Mouse (Mus musculus) forebrain, embryonic 13.5 days (tissue): ENCODE measurements around the gene Dop1b. TPM values are rescaled to one million over a fixed set of nuclear protein-coding genes. Genes with fewer than 3 reads are reported as not detected.
"Not testable (repeated sequence)": the region's sequence is repeated elsewhere in the genome, so short reads cannot be mapped to it uniquely, and the experiment has no call there.

Experiments
- ATAC-seq: fragments of 200-750 bp; cut with Nextera tagmentation; 2 replicates; pipeline ENCODE4 v1.8.0; 2017
- H3K27ac ChIP-seq: fragments of 300-500 bp; sonication (generic); 2 replicates; pipeline ENCODE4 v1.5.1; 2015; ENCODE audit warnings: inconsistent platforms, mild to moderate bottlenecking, moderate library complexity
- H3K27me3 ChIP-seq: fragments of 300-500 bp; sonication (generic); 2 replicates; pipeline ENCODE4 v1.6.1; 2015; ENCODE audit warnings: mild to moderate bottlenecking, inconsistent platforms
- H3K36me3 ChIP-seq: fragments of 300-500 bp; sonication (generic); 2 replicates; pipeline ENCODE4 v1.6.1; 2015; ENCODE audit warnings: mild to moderate bottlenecking, inconsistent platforms; ENCODE audit not compliant: poor library complexity, severe bottlenecking
- H3K4me1 ChIP-seq: fragments of 300-500 bp; sonication (generic); 2 replicates; pipeline ENCODE4 v1.6.1; 2015; ENCODE audit warnings: inconsistent platforms
- H3K4me2 ChIP-seq: fragments of 300-500 bp; sonication (generic); 2 replicates; pipeline ENCODE4 v1.6.1; 2015; ENCODE audit warnings: inconsistent platforms, mild to moderate bottlenecking, moderate library complexity
- H3K4me3 ChIP-seq: fragments of 300-500 bp; sonication (generic); 2 replicates; pipeline ENCODE4 v1.5.1; 2015; ENCODE audit warnings: mild to moderate bottlenecking, inconsistent platforms
- H3K9ac ChIP-seq: fragments of 300-500 bp; sonication (generic); 2 replicates; pipeline ENCODE4 v1.6.1; 2015; ENCODE audit warnings: mild to moderate bottlenecking, inconsistent platforms
- H3K9me3 ChIP-seq: fragments of 300-500 bp; sonication (generic); replicated peaks from 2 replicates; pipeline ENCODE4 v1.6.1; 2016; ENCODE audit warnings: inconsistent platforms
- WGBS: fragments of 180-500 bp; shearing (Covaris S2); methylation state at CpG from one replicate; pipeline ENCODE4 v1.1.7; 2015; 5-methylcytosine and 5-hydroxymethylcytosine counted together
- polyA plus RNA-seq: library from polyadenylated mRNA; unstranded; fragments of >200 nt; fragmentation: Nextera tagmentation; extraction: Ambion mirVana; gene quantifications from 2 replicates; pipeline ENCODE4 v1.2.1, GENCODE M21; 2015

Gene Dop1b
- polyA plus RNA-seq, 1 experiment from 2014 or later: 17.1 TPM

GRCm38 (mm10) chr16:93684441-93684840 is 27.3 kb upstream of the Dop1b start:
- H3K27me3 ChIP-seq: peaks cover 59% of the 10 kb centered on the region
- H3K27ac ChIP-seq: no peak overlapping the region
- peak overlapping the region; percentile 72 for H3K4me2 ChIP-seq
- WGBS: 28% methylated on average over 7 of the region's 7 CpGs
- peak overlapping the region; percentile 37; the same call in 1 of the 2 replicates for H3K4me3 ChIP-seq
- no peak for ATAC-seq
- no peak overlapping the region for H3K9ac ChIP-seq
- no peaks in the 10 kb centered on the region for H3K36me3 ChIP-seq
- H3K9me3 ChIP-seq: no peaks in the 10 kb centered on the region
- peaks cover 20% of the 10 kb centered on the region for H3K4me1 ChIP-seq

GRCm38 (mm10) chr16:93685783-93686182 is 25.9 kb upstream of the Dop1b start:
- H3K36me3 ChIP-seq, H3K9me3 ChIP-seq, ATAC-seq, H3K4me2 ChIP-seq, H3K9ac ChIP-seq, H3K27ac ChIP-seq, H3K4me3 ChIP-seq: not testable (repeated sequence)
- Histone ChIP-seq H3K27me3 (peaks cover 56% of the 10 kb centered on the region), H3K4me1 (peaks cover 20% of the 10 kb centered on the region)
- 93% methylated on average over 3 of the region's 3 CpGs for WGBS

GRCm38 (mm10) chr16:93686421-93686820 is 25.3 kb upstream of the Dop1b start:
- 79% methylated on average over 6 of the region's 7 CpGs for WGBS
- peaks cover 20% of the 10 kb centered on the region for H3K4me1 ChIP-seq

GRCm38 (mm10) chr16:93686945-93687344 is 24.8 kb upstream of the Dop1b start:
- Histone ChIP-seq H3K4me2 (no peak overlapping the region), H3K27me3 (peaks cover 44% of the 10 kb centered on the region), H3K9me3 (no peaks in the 10 kb centered on the region), H3K4me3 (no peak overlapping the region), H3K36me3 (no peaks in the 10 kb centered on the region), H3K9ac (no peak overlapping the region), H3K4me1 (peaks cover 20% of the 10 kb centered on the region), H3K27ac (no peak overlapping the region)
- no peak for ATAC-seq
- WGBS: 47% methylated on average over 5 of the region's 5 CpGs

More at GRCm38 (mm10) chr16:93686421-93686820, 25.3 kb upstream of the Dop1b start:
- ATAC-seq: no peak
- Histone ChIP-seq H3K4me3 (no peak overlapping the region), H3K9ac (no peak overlapping the region), H3K27ac (no peak overlapping the region), H3K9me3 (no peaks in the 10 kb centered on the region), H3K27me3 (peaks cover 50% of the 10 kb centered on the region), H3K4me2 (no peak overlapping the region), H3K36me3 (no peaks in the 10 kb centered on the region)

- H3K9me3 ChIP-seq: no peaks in the 10 kb centered on the region
- WGBS: 81% methylated on average over 6 of the region's 6 CpGs
- no peak overlapping the region for H3K27ac ChIP-seq
- no peak for ATAC-seq
- no peak overlapping the region for H3K4me3 ChIP-seq
- H3K27me3 ChIP-seq: 0 out of 2 replicates have a peak, but pooled peaks cover 3% of the 10 kb centered on the region
- H3K9ac ChIP-seq: no peak overlapping the region
- H3K36me3 ChIP-seq: no peaks in the 10 kb centered on the region
- H3K4me1 ChIP-seq: no peaks in the 10 kb centered on the region
- no peak overlapping the region for H3K4me2 ChIP-seq
These were observed 20.4 kb upstream of the Dop1b start for GRCm38 (mm10) chr16:93691206-93691841.

- Histone ChIP-seq H3K4me3 (no peak overlapping the region), H3K9ac (no peak overlapping the region), H3K27me3 (no peaks in the 10 kb centered on the region), H3K36me3 (no peaks in the 10 kb centered on the region), H3K9me3 (no peaks in the 10 kb centered on the region), H3K4me1 (no peaks in the 10 kb centered on the region), H3K4me2 (no peak overlapping the region), H3K27ac (no peak overlapping the region)
- WGBS: 83% methylated on average over 2 of the region's 2 CpGs
- no peak for ATAC-seq
These were observed 19.0 kb upstream of the Dop1b start for GRCm38 (mm10) chr16:93692744-93693143.

- Histone ChIP-seq H3K4me3 (no peak overlapping the region), H3K27ac (no peak overlapping the region), H3K9ac (no peak overlapping the region), H3K4me1 (no peaks in the 10 kb centered on the region), H3K9me3 (no peaks in the 10 kb centered on the region), H3K27me3 (peaks cover 24% of the 10 kb centered on the region), H3K36me3 (no peaks in the 10 kb centered on the region), H3K4me2 (no peak overlapping the region)
- ATAC-seq: no peak
- WGBS: 90% methylated on average over 7 of the region's 7 CpGs
These were observed 4.6 kb upstream of the Dop1b start for GRCm38 (mm10) chr16:93707116-93707515.

- Histone ChIP-seq H3K4me1 (peaks cover 11% of the 10 kb centered on the region), H3K9ac (no peak overlapping the region), H3K9me3 (no peaks in the 10 kb centered on the region), H3K4me2 (no peak overlapping the region), H3K27ac (no peak overlapping the region), H3K36me3 (no peaks in the 10 kb centered on the region), H3K27me3 (peaks cover 24% of the 10 kb centered on the region), H3K4me3 (no peak overlapping the region)
- WGBS: 69% methylated on average over 1 of the region's 1 CpGs
- ATAC-seq: no peak
These were observed 2.5 kb upstream of the Dop1b start for GRCm38 (mm10) chr16:93709217-93709616.

- Histone ChIP-seq H3K36me3 (no peaks in the 10 kb centered on the region), H3K4me2 (peak overlapping the region; percentile 85), H3K9ac (no peak overlapping the region), H3K27ac (peak overlapping the region; percentile 37; the same call in 1 of the 2 replicates), H3K4me1 (peaks cover 16% of the 10 kb centered on the region), H3K4me3 (peak overlapping the region; percentile 74), H3K9me3 (no peaks in the 10 kb centered on the region), H3K27me3 (peaks cover 24% of the 10 kb centered on the region)
- under 1% methylated on average over 11 of the region's 11 CpGs for WGBS
- ATAC-seq: peak; percentile 43
These were observed 780 bp upstream of the Dop1b start for GRCm38 (mm10) chr16:93710924-93711323.

GRCm38 (mm10) chr16:93712189-93712885 is 633 bp downstream of the Dop1b start:
- Histone ChIP-seq H3K27me3 (peaks cover 14% of the 10 kb centered on the region), H3K9me3 (no peaks in the 10 kb centered on the region), H3K27ac (peak overlapping the region; percentile 52), H3K4me3 (peak overlapping the region; percentile 74), H3K9ac (peak overlapping the region; percentile 85), H3K36me3 (peaks cover 4% of the 10 kb centered on the region; the same call in 1 of the 2 replicates), H3K4me2 (peak overlapping the region; percentile 85), H3K4me1 (peaks cover 21% of the 10 kb centered on the region)
- ATAC-seq: peak; percentile 67
- WGBS: 11% methylated on average over 30 of the region's 31 CpGs

GRCm38 (mm10) chr16:93712966-93713365 is 1.3 kb downstream of the Dop1b start:
- H3K27me3 ChIP-seq: peaks cover 9% of the 10 kb centered on the region
- H3K9me3 ChIP-seq: no peaks in the 10 kb centered on the region
- peaks cover 8% of the 10 kb centered on the region; the same call in 1 of the 2 replicates for H3K36me3 ChIP-seq
- no peak overlapping the region for H3K27ac ChIP-seq
- H3K4me1 ChIP-seq: peaks cover 24% of the 10 kb centered on the region
- H3K4me2 ChIP-seq: peak overlapping the region; percentile 85
- 85% methylated on average over 7 of the region's 7 CpGs for WGBS
- peak overlapping the region; percentile 74 for H3K4me3 ChIP-seq
- no peak for ATAC-seq
- H3K9ac ChIP-seq: peak overlapping the region; percentile 85; the same call in 1 of the 2 replicates

GRCm38 (mm10) chr16:93714426-93714825 is 2.7 kb downstream of the Dop1b start:
- no peak for ATAC-seq
- Histone ChIP-seq H3K27me3 (peaks cover under 1% of the 10 kb centered on the region; the same call in 1 of the 2 replicates), H3K4me1 (peaks cover 24% of the 10 kb centered on the region), H3K9me3 (no peaks in the 10 kb centered on the region), H3K9ac (no peak overlapping the region), H3K36me3 (peaks cover 8% of the 10 kb centered on the region; the same call in 1 of the 2 replicates), H3K4me2 (no peak overlapping the region), H3K4me3 (no peak overlapping the region), H3K27ac (no peak overlapping the region)
- WGBS: 24% methylated on average over 5 of the region's 5 CpGs
